Mouse (Mus musculus) small intestine, adult 2 months (tissue): ENCODE results near the gene 9130213A22Rik. TPM values are rescaled to one million over a fixed set of nuclear protein-coding genes. Genes with fewer than 3 reads are reported as not detected.

Source experiments
- H3K27ac ChIP-seq: fragments of 200-500 bp; 2 replicates; pipeline ENCODE4 v1.5.1; 2012; ENCODE audit warnings: low read depth, low read length, control low read depth, inconsistent platforms; ENCODE audit not compliant: insufficient read depth
- H3K27me3 ChIP-seq: fragments of 200-500 bp; 2 replicates; pipeline ENCODE4 v1.6.1; 2012; ENCODE audit warnings: mild to moderate bottlenecking, moderate library complexity, low read length, inconsistent platforms; ENCODE audit not compliant: control insufficient read depth, insufficient read depth
- H3K36me3 ChIP-seq: fragments of 200-500 bp; 2 replicates; pipeline ENCODE4 v1.6.1; 2012; ENCODE audit warnings: mild to moderate bottlenecking, low read length, control low read depth, inconsistent platforms; ENCODE audit not compliant: control insufficient read depth, insufficient read depth
- H3K4me1 ChIP-seq: fragments of 200-500 bp; 2 replicates; pipeline ENCODE4 v1.6.1; 2012; ENCODE audit warnings: low read length, inconsistent platforms, mixed read lengths; ENCODE audit not compliant: control insufficient read depth, insufficient read depth, insufficient read length
- H3K4me3 ChIP-seq: fragments of 200-500 bp; 2 replicates; pipeline ENCODE4 v1.5.1; 2012; ENCODE audit warnings: low read depth, mild to moderate bottlenecking, control low read depth, inconsistent platforms, low read length, moderate library complexity
- CTCF ChIP-seq: fragments of 200-500 bp; IDR thresholded peaks from 2 replicates; pipeline ENCODE4 v1.5.1; 2012; ENCODE audit warnings: low read depth, mild to moderate bottlenecking, control low read depth, inconsistent platforms, low read length, moderate library complexity, mixed read lengths; ENCODE audit not compliant: insufficient replicate concordance, insufficient read length; ENCODE audit errors: extremely low read depth
- POLR2A ChIP-seq: fragments of 200-500 bp; IDR thresholded peaks from 2 replicates; pipeline ENCODE4 v1.6.1; 2012; ENCODE audit warnings: low read depth, mild to moderate bottlenecking, control low read depth, inconsistent platforms, low read length, moderate library complexity
- WGBS: fragments of 180-500 bp; shearing (Covaris S2); methylation state at CpG from one replicate; pipeline ENCODE4 v1.1.7; 2018; 5-methylcytosine and 5-hydroxymethylcytosine counted together
- polyA plus RNA-seq: library from polyadenylated mRNA; depleted of rRNA; stranded (reverse); fragments of >200 nt; gene quantifications from 2 replicates; pipeline ENCODE4 v1.2.3, GENCODE M21; 2012

9130213A22Rik gene
- polyA plus RNA-seq, 1 experiment, result 0.38 TPM

DNA sequence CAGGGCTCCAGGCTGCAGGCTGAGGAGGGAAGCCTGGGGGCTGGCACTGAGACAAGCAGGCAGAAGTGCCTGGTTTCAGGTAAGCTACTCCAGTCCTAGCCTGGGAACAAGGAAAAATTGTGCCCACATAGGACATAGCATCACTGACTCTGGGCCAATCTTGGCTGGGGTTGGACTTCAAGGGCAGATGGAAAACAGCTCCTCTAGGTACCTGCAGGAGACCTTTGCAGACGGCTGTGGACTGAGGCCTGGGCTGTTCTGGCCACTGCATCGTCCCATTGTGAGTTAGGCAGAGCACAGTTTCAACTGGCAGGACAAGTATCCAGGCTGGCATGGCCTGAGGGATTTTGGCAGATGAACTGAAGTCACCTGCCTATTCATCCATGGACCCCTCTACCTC is 16.6 kb downstream of the 9130213A22Rik start:
- peaks cover 1% of the 10 kb centered on the region; the same call in 1 of the 2 replicates for H3K4me1 ChIP-seq
- H3K27ac ChIP-seq, result no peak overlapping the region
- no peak overlapping the region for H3K4me3 ChIP-seq
- H3K36me3 ChIP-seq, result peaks cover 87% of the 10 kb centered on the region
- no peak for TF ChIP-seq POLR2A
- no peak for TF ChIP-seq CTCF
- 81% methylated on average over 2 of the region's 2 CpGs for WGBS
- no peaks in the 10 kb centered on the region for H3K27me3 ChIP-seq

DNA sequence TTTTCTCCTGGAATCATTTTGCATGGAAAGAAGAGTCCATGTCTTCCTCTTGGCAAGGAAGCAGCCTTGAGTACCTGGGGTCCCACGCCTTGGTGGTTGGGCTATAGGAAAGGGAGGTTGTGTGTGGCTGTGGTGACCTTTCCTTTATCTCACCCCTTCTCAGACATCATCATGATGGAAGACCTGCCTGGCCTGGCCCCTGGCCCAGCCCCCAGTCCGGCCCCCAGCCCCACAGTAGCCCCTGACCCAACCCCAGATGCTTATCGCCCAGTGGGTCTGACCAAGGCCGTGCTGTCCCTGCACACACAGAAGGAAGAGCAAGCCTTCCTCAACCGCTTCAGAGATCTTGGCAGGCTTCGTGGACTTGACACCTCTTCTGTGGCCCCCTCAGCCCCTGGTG is 17.2 kb downstream of the 9130213A22Rik start:
- TF ChIP-seq POLR2A, result no peak
- no peak for TF ChIP-seq CTCF
- 87% methylated on average over 6 of the region's 6 CpGs for WGBS
- Histone ChIP-seq H3K36me3 (peaks cover 91% of the 10 kb centered on the region), H3K4me3 (no peak overlapping the region), H3K27me3 (no peaks in the 10 kb centered on the region), H3K4me1 (peaks cover 4% of the 10 kb centered on the region; the same call in 1 of the 2 replicates), H3K27ac (no peak overlapping the region)

DNA sequence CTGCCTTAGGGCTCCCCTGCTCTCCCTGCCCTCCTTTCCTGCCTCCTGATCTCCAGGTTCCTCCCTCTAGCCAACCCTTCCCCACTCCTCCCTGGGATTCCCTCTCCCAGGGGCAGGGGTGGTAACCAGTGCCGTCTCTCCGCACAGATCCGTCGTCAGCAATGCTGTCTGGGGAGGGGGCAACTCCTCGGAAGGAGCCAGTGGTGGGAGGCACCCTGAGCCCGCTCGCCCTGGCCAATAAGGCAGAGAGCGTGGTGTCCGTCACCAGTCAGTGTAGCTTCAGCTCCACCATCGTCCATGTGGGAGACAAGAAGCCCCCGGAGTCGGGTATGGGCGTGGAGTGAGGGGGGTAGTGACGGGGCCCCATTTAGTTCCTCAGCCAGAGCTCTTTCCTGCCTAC is 17.9 kb downstream of the 9130213A22Rik start:
- 94% methylated on average over 14 of the region's 14 CpGs for WGBS

DNA sequence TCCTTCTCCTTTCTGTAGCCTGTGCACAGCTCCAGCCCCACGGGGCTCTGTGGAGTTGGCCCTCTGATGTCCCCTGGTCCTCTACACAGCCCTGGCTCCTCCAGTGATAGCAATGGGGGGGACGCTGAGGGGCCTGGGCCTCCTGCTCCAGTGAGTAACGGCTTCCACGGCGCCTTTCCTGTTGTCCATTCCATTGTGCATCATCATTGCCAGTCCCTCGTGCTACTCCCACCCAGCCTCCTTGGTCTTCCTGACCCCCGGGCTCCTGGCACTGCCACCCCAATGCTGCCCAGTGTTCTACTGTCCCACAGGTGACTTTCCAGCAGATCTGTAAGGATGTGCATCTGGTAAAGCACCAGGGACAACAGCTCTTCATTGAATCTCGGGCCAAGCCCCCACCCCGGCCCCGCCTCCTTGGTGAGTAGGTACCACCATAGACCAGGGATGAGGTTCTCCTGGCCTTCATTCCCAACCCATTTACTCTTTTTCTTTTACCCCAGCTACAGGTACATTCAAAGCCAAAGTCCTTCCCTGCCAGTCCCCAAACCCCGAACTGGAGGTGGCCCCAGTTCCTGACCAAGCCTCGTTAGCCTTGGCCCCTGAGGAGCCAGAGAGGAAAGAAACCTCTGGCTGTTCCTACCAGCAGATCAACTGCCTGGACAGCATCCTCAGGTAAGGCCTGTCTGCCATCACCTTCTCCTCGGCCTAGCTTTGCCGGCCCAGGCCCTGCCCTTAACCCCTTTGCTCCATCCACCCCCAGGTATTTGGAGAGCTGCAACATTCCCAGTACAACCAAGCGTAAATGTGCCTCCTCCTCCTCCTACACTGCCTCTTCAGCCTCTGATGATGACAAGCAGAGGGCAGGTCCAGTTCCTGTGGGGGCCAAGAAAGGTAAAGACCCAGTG is 18.6 kb downstream of the 9130213A22Rik start:
- no peak overlapping the region for H3K27ac ChIP-seq
- no peak for TF ChIP-seq CTCF
- TF ChIP-seq POLR2A, result no peak
- peaks cover 82% of the 10 kb centered on the region for H3K36me3 ChIP-seq
- no peaks in the 10 kb centered on the region for H3K27me3 ChIP-seq
- H3K4me3 ChIP-seq, result no peak overlapping the region
- H3K4me1 ChIP-seq, result peaks cover 11% of the 10 kb centered on the region; the same call in 1 of the 2 replicates
- 92% methylated on average over 15 of the region's 15 CpGs for WGBS

More for the DNA sequence above, 17.9 kb downstream of the 9130213A22Rik start:
- Histone ChIP-seq H3K27ac (no peak overlapping the region), H3K4me3 (no peak overlapping the region), H3K27me3 (no peaks in the 10 kb centered on the region), H3K36me3 (peaks cover 89% of the 10 kb centered on the region), H3K4me1 (peaks cover 9% of the 10 kb centered on the region; the same call in 1 of the 2 replicates)
- TF ChIP-seq CTCF, result no peak
- TF ChIP-seq POLR2A, result no peak

- peaks cover 75% of the 10 kb centered on the region for H3K36me3 ChIP-seq
- 95% methylated on average over 14 of the region's 14 CpGs for WGBS
- peaks cover 15% of the 10 kb centered on the region; the same call in 1 of the 2 replicates for H3K4me1 ChIP-seq
- no peak for TF ChIP-seq POLR2A
- TF ChIP-seq CTCF, result no peak
- H3K4me3 ChIP-seq, result no peak overlapping the region
- no peak overlapping the region for H3K27ac ChIP-seq
- H3K27me3 ChIP-seq, result no peaks in the 10 kb centered on the region
Measured at GRCm38 (mm10) chr11:69103121-69103520, 19.3 kb downstream of the 9130213A22Rik start.

- peaks cover 68% of the 10 kb centered on the region for H3K36me3 ChIP-seq
- no peak overlapping the region for H3K4me3 ChIP-seq
- H3K27ac ChIP-seq, result no peak overlapping the region
- TF ChIP-seq POLR2A, result no peak
- TF ChIP-seq CTCF, result no peak
- H3K4me1 ChIP-seq, result peaks cover 23% of the 10 kb centered on the region; the same call in 1 of the 2 replicates
- H3K27me3 ChIP-seq, result no peaks in the 10 kb centered on the region
- WGBS, result 83% methylated on average over 7 of the region's 7 CpGs
Measured at GRCm38 (mm10) chr11:69102403-69102725, 20.0 kb downstream of the 9130213A22Rik start.
